Mouse (Mus musculus) MEL (cell line): ENCODE measurements around the gene Mcat.

Source experiments
- CHD1 ChIP-seq: IDR thresholded peaks from 2 replicates; pipeline ENCODE4 v1.6.1; 2012; ENCODE audit warnings: low read depth, mild to moderate bottlenecking, inconsistent platforms, low read length, improper control_type of control experiment
- CTCF ChIP-seq, 3 experiments: IDR thresholded peaks in 2 of 3; conservative IDR thresholded peaks in 1 of 3; 2 replicates each; pipeline ENCODE4 v1.5.1; 2011 to 2012; ENCODE audit warnings: low read length in 3 of 3, low read depth in 2 of 3, mild to moderate bottlenecking in 2 of 3, improper control_type of control experiment in 1 of 3, inconsistent platforms in 1 of 3, mixed read lengths in 1 of 3, moderate library complexity in 1 of 3; ENCODE audit not compliant: control insufficient read depth in 1 of 3, insufficient read depth in 1 of 3, poor library complexity in 1 of 3, severe bottlenecking in 1 of 3
- HCFC1 ChIP-seq: IDR thresholded peaks from 2 replicates; pipeline ENCODE4 v1.6.1; 2012; ENCODE audit warnings: low read depth, mild to moderate bottlenecking, inconsistent platforms, low read length, improper control_type of control experiment, moderate library complexity
- KAT2A ChIP-seq: conservative IDR thresholded peaks from 2 replicates; pipeline ENCODE4 v1.6.1; 2012; ENCODE audit warnings: low read depth, low read length, improper control_type of control experiment, inconsistent platforms
- MAX ChIP-seq: IDR thresholded peaks from 2 replicates; pipeline ENCODE4 v1.6.1; 2011; ENCODE audit warnings: low read length, improper control_type of control experiment
- MAZ ChIP-seq: IDR thresholded peaks from 2 replicates; pipeline ENCODE4 v1.6.1; 2012; ENCODE audit warnings: low read depth, mild to moderate bottlenecking, inconsistent platforms, low read length, improper control_type of control experiment
- POLR2A ChIP-seq, 2 experiments: IDR thresholded peaks; 2 replicates each; pipeline ENCODE4 v1.6.1; 2011 to 2012; ENCODE audit warnings: low read length in 2 of 2, mild to moderate bottlenecking in 2 of 2, control low read depth in 1 of 2, improper control_type of control experiment in 1 of 2, low read depth in 1 of 2, moderate library complexity in 1 of 2; ENCODE audit not compliant: control insufficient read depth in 1 of 2, insufficient read depth in 1 of 2, poor library complexity in 1 of 2
- POLR2AphosphoS2 ChIP-seq: IDR thresholded peaks from 2 replicates; pipeline ENCODE4 v1.6.1; 2011; ENCODE audit warnings: low read length, improper control_type of control experiment
- TAL1 ChIP-seq: IDR thresholded peaks from 2 replicates; pipeline ENCODE4 v1.6.1; 2012; ENCODE audit warnings: mild to moderate bottlenecking, inconsistent platforms, low read length, moderate library complexity, mixed read lengths
- UBTF ChIP-seq: IDR thresholded peaks from 2 replicates; pipeline ENCODE4 v1.6.1; 2012; ENCODE audit warnings: low read depth, mild to moderate bottlenecking, inconsistent platforms, low read length, improper control_type of control experiment, moderate library complexity, borderline replicate concordance; ENCODE audit not compliant: insufficient read depth
- USF1 ChIP-seq: IDR thresholded peaks from 2 replicates; pipeline ENCODE4 v1.6.1; 2014; ENCODE audit warnings: low read depth, mild to moderate bottlenecking, inconsistent platforms, low read length, improper control_type of control experiment, moderate library complexity

- TF ChIP-seq KAT2A (no peak), CTCF (IDR thresholded peaks at IDR 0.05 in 2 of 3, conservative IDR thresholded peaks at IDR 0.05 in 1 of 3; ENCODE audit: control insufficient read depth in 1 of 3, insufficient read depth in 1 of 3, low read depth in 2 of 3, low read length in 3 of 3, poor library complexity in 1 of 3, severe bottlenecking in 1 of 3) (no peak), MAZ (no peak), USF1 (no peak), POLR2AphosphoS2 (no peak), POLR2A (IDR thresholded peaks at IDR 0.05; ENCODE audit: control insufficient read depth in 1 of 2, insufficient read depth in 1 of 2, low read depth in 1 of 2, low read length in 2 of 2, poor library complexity in 1 of 2) (no peak), CHD1 (no peak), UBTF (no peak), TAL1 (no peak), HCFC1 (no peak), MAX (no peak)
Observed at GRCm38 (mm10) chr15:83530688-83531087, 32.9 kb downstream of the Mcat start.
